ENCODE assay signal across 13 mouse cellular contexts in the genomic region with DNA sequence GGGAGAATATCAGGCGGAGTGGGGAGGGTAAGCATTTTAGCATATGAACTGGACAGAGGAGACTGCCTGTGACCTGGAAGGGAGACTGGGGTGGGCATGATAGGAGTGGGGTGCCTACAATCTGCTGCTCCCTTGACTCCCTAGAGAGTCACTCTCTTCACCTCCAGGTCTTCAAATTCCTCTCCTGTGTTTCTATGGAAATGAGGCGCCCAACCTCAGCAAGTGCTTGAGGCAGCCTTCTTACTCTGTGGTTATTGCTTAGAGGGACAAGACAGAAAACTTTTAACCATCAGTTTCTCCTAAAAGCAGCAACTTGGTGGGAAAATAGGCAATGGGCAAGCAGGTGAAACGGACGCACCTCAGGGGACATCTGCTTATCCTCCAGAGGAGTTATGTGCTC.
"Had no signal": no experiment of that assay in that cellular context is flagged by ENCODE, and none has a peak within 500 bp of the region (broad histone marks: within the 10 kb centered on the region; RNA-seq: fewer than 3 reads in every experiment).

No protein-coding gene starts in this region.

- H3K4me3 ChIP-seq: kidney, embryonic 15.5 days; limb, embryonic 12.5 days; limb, embryonic 15.5 days; midbrain, embryonic 13.5 days had no signal

- DNase-seq: kidney, adult 8-10 months; kidney, postnatal 14 days; kidney, postnatal 4 days; left cerebral cortex, postnatal 4 days; lung, embryonic 14.5 days; thymus, adult 18-20 months; thymus, postnatal 36 days had no signal

- H3K9ac ChIP-seq: kidney, embryonic 15.5 days; limb, embryonic 12.5 days; limb, embryonic 15.5 days; lung, embryonic 14.5 days; midbrain, embryonic 13.5 days had no signal

- H3K27me3 ChIP-seq: kidney, embryonic 15.5 days; limb, embryonic 12.5 days; limb, embryonic 15.5 days; midbrain, embryonic 13.5 days had no signal

- H3K9me3 ChIP-seq: kidney, embryonic 15.5 days; limb, embryonic 12.5 days; limb, embryonic 15.5 days; midbrain, embryonic 13.5 days had no signal

- H3K4me1 ChIP-seq: midbrain, embryonic 13.5 days had no signal

- ATAC-seq: lung, postnatal 0 days; midbrain, embryonic 13.5 days had no signal

- H3K4me2 ChIP-seq: kidney, embryonic 15.5 days; limb, embryonic 12.5 days; limb, embryonic 15.5 days; lung, embryonic 14.5 days; midbrain, embryonic 13.5 days had no signal

- H3K36me3 ChIP-seq: kidney, embryonic 15.5 days; limb, embryonic 12.5 days; limb, embryonic 15.5 days; midbrain, embryonic 13.5 days had no signal

- H3K27ac ChIP-seq: kidney, embryonic 15.5 days; limb, embryonic 12.5 days; limb, embryonic 15.5 days; macrophage; midbrain, embryonic 13.5 days had no signal
